Mouse (Mus musculus): ENCODE data around the gene Boll. TPM values are rescaled to one million over a fixed set of nuclear protein-coding genes. Genes with fewer than 3 reads are reported as not detected.

Gene Boll
- polyA plus RNA-seq, 1 experiment, result 0.09 TPM

DNA sequence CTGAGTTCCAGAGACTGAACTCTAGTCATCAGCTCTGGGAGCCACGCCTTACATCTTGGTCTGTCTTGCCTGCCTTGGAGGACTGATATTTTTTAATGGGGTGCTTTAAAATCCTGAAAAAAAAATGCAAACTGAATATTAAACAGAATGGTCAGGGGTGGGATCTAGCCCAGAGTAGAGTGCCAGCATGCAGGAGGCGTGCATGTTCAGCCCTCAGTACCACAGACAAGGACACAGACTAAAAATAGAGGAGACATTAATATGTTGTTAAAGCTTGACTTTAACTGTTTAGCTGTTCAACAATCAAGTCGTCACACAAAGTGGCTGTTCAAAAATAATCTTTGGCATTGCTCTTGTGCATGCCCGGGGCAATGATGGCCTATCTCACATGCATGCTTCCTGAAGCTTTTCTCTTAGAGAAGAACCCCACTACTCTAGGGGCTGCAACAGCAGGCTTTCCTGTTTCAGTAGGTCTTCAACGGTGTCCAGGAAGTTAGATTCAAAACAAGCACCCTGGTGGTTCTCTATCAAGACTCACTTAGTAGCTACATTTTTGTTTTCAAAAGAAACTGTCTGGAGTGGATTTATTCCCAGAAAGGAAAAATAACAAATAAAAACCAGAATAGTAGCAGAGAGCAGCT lies 154.6 kb downstream of the Boll start:
- WGBS, result 76% methylated on average over 5 of the region's 5 CpGs
- H3K27ac ChIP-seq (ENCODE audit: insufficient read depth, low read depth, low read length), result no peak overlapping the region
- no peak for DNase-seq
- no peak overlapping the region for H3K4me3 ChIP-seq (ENCODE audit: insufficient read depth, low read depth, low read length)
- H3K36me3 ChIP-seq (ENCODE audit: control insufficient read depth, insufficient read depth, low read length), result no peaks in the 10 kb centered on the region
- no peaks in the 10 kb centered on the region; the same call in 1 of the 2 replicates for H3K4me1 ChIP-seq (ENCODE audit: control insufficient read depth, insufficient read depth, low read length)
- TF ChIP-seq POLR2A (IDR thresholded peaks at IDR 0.05; ENCODE audit: low read depth, low read length) (no peak), CTCF (conservative IDR thresholded peaks at IDR 0.05; ENCODE audit: insufficient read depth, insufficient read length, low read depth, low read length) (no peak)
- H3K27me3 ChIP-seq (replicated peaks; ENCODE audit: control insufficient read depth, insufficient read depth, low read length), result no peaks in the 10 kb centered on the region

DNA sequence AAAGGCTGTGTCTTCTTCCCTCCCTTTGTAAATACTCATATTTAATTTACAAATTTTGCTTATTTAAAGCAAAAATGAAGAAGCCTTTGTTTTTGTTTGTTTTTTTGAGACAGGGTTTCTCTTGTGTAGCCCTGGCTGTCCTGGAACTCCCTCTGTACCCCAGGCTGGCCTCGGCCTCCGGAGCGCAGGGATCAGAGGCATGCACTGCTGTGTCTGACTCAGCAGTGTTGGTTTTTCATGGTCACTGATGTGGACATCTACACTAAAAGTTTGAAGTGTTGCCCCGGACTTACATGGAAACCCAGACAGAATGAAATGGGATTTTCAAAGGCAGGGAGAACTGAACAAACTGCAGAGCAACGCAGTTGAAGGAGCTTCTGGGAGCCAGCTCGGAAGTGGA lies 155.7 kb downstream of the Boll start:
- no peaks in the 10 kb centered on the region; the same call in 1 of the 2 replicates for H3K4me1 ChIP-seq (ENCODE audit: control insufficient read depth, insufficient read depth, low read length)
- H3K27me3 ChIP-seq (replicated peaks; ENCODE audit: control insufficient read depth, insufficient read depth, low read length), result no peaks in the 10 kb centered on the region
- 92% methylated on average over 6 of the region's 6 CpGs for WGBS
- TF ChIP-seq CTCF (conservative IDR thresholded peaks at IDR 0.05; ENCODE audit: insufficient read depth, insufficient read length, low read depth, low read length) (no peak), POLR2A (IDR thresholded peaks at IDR 0.05; ENCODE audit: low read depth, low read length) (no peak)
- H3K27ac ChIP-seq (ENCODE audit: insufficient read depth, low read depth, low read length), result no peak overlapping the region
- no peak overlapping the region for H3K4me3 ChIP-seq (ENCODE audit: insufficient read depth, low read depth, low read length)
- H3K36me3 ChIP-seq (ENCODE audit: control insufficient read depth, insufficient read depth, low read length), result no peaks in the 10 kb centered on the region
- no peak for DNase-seq

DNA sequence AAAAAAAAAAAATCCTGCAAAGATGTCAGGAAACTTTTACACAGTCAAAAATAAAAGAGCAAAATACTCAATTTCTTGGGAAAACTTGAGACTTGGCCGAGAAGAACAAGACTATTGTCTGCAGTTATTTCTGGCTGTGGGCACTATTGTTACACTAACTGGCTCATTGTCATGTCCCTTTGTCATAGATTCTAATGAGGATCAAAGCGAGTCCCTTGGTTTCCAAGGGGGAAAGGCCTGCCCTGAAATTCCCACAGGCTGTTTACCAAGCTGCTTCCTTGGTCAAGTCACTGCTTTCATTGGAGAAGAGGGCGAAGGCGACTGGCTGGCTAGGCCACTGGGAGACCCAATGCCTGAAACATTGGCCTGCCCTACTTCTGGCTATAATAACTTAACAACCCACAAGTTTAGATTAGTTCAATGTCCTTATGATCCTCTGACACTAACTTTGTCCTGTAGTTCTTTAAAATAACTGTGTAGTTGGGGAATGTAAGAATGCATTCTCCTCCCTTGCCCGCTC lies 157.4 kb downstream of the Boll start:
- H3K4me3 ChIP-seq (ENCODE audit: insufficient read depth, low read depth, low read length), result no peak overlapping the region
- 76% methylated on average over 5 of the region's 5 CpGs for WGBS
- DNase-seq, result no peak

DNA sequence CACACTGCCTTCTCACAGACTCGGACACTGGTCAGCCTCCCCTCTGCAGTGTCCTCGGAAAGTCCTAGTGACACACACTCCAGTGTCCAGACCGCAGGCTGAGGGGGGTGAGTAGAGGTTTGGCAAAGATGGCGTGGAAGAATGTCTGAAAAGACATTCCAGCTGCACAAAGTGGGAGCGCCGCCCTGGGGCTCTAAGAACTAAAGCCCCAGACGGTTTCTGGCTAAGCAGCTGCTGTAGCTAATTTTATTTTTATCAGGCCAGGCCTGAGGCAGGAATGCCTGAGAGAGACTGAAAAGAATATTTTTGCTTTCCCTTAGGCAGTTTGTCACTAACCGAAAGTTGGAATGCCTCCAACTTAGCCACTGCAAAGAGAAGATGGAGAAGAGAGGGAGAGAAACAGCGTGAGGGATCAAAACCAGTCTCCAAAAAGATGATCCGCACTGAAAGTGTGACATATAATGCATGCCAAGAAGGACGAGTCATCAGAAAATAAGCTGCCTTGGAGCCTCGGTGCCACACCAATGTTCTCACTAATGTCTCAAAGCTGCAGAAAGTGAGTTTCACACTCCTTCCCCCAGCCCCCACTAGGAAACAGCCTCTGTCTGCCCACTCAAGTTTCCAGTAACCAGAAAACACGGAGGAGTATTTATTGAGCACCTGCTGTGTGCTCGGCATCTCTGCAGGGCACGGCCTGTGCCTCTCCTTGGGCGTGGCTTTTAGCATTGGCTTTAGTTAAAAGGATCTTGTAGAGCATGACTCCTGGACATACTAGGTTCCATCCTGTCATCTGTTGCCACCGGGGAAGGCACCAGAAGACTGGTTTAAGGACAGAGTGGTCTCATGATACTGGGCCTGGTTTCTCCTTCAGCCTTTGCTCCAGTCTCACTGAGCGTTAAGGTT lies 161.2 kb downstream of the Boll start:
- DNase-seq, result peak; percentile 47

More for the DNA sequence above, 157.4 kb downstream of the Boll start:
- Histone ChIP-seq H3K27ac (ENCODE audit: insufficient read depth, low read depth, low read length) (no peak overlapping the region), H3K27me3 (replicated peaks; ENCODE audit: control insufficient read depth, insufficient read depth, low read length) (no peaks in the 10 kb centered on the region), H3K36me3 (ENCODE audit: control insufficient read depth, insufficient read depth, low read length) (no peaks in the 10 kb centered on the region), H3K4me1 (ENCODE audit: control insufficient read depth, insufficient read depth, low read length) (no peaks in the 10 kb centered on the region; the same call in 1 of the 2 replicates)
- TF ChIP-seq CTCF (conservative IDR thresholded peaks at IDR 0.05; ENCODE audit: insufficient read depth, insufficient read length, low read depth, low read length), result no peak
- TF ChIP-seq POLR2A (IDR thresholded peaks at IDR 0.05; ENCODE audit: low read depth, low read length), result no peak

DNA sequence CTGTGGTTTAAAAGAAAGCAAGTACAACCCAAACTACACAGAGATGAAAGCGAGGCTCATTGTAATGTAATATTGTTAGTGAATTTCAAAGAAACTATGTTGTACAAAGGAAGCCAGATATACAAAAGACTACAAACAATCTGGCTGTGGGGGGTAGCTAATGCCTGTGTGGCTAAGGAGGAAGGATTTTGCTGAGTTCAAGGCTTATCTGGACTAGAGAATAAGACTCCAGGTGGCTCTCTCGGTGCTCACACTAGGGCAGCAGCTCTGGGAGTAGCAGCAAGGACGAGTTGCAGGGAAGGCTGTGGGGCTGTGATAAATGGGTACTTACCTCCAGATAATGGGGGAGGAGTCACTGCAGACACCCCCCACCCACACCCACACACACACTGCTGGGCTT lies 164.6 kb downstream of the Boll start:
- H3K27me3 ChIP-seq (replicated peaks; ENCODE audit: control insufficient read depth, insufficient read depth, low read length), result no peaks in the 10 kb centered on the region
- H3K27ac ChIP-seq (ENCODE audit: insufficient read depth, low read depth, low read length), result no peak overlapping the region
- no peak overlapping the region for H3K4me3 ChIP-seq (ENCODE audit: insufficient read depth, low read depth, low read length)
- WGBS, result 60% methylated on average over 3 of the region's 3 CpGs
- H3K4me1 ChIP-seq (ENCODE audit: control insufficient read depth, insufficient read depth, low read length), result no peaks in the 10 kb centered on the region; the same call in 1 of the 2 replicates
- no peak for TF ChIP-seq POLR2A (IDR thresholded peaks at IDR 0.05; ENCODE audit: low read depth, low read length)
- TF ChIP-seq CTCF (conservative IDR thresholded peaks at IDR 0.05; ENCODE audit: insufficient read depth, insufficient read length, low read depth, low read length), result no peak
- no peak for DNase-seq
- no peaks in the 10 kb centered on the region for H3K36me3 ChIP-seq (ENCODE audit: control insufficient read depth, insufficient read depth, low read length)

More for the DNA sequence above, 161.2 kb downstream of the Boll start:
- H3K27ac ChIP-seq (ENCODE audit: insufficient read depth, low read depth, low read length), result peak overlapping the region; percentile 5
- TF ChIP-seq CTCF (conservative IDR thresholded peaks at IDR 0.05; ENCODE audit: insufficient read depth, insufficient read length, low read depth, low read length) (no peak), POLR2A (IDR thresholded peaks at IDR 0.05; ENCODE audit: low read depth, low read length) (no peak)
- no peaks in the 10 kb centered on the region for H3K36me3 ChIP-seq (ENCODE audit: control insufficient read depth, insufficient read depth, low read length)
- no peaks in the 10 kb centered on the region for H3K27me3 ChIP-seq (replicated peaks; ENCODE audit: control insufficient read depth, insufficient read depth, low read length)
- 64% methylated on average over 18 of the region's 18 CpGs for WGBS
- no peaks in the 10 kb centered on the region; the same call in 1 of the 2 replicates for H3K4me1 ChIP-seq (ENCODE audit: control insufficient read depth, insufficient read depth, low read length)
- no peak overlapping the region for H3K4me3 ChIP-seq (ENCODE audit: insufficient read depth, low read depth, low read length)

Other genes starting within 250 kb of the Boll start
- 10.3 and 16.0 TPM in 2 replicates for gene Mob4, start 232.2 kb downstream of the Boll start, polyA plus RNA-seq (2012; rRNA removed)
- gene Rftn2, start 136.7 kb downstream of the Boll start, polyA plus RNA-seq (2012; rRNA removed), result 1.7 and 2.2 TPM in 2 replicates
- gene Mars2, start 126.3 kb downstream of the Boll start, polyA plus RNA-seq (2012; rRNA removed), result 1.6 and 1.9 TPM in 2 replicates
- gene Plcl1, start 42.5 kb upstream of the Boll start, polyA plus RNA-seq (2012; rRNA removed), result 4.2 and 4.5 TPM in 2 replicates

Data from kidney, adult 2 months (tissue).